Mouse (Mus musculus): Measurements from ENCODE around the gene Spryd4.
"Not testable (repeated sequence)": the region's sequence is repeated elsewhere in the genome, so short reads cannot be mapped to it uniquely, and the experiment has no call there.

Spryd4 gene

DNA sequence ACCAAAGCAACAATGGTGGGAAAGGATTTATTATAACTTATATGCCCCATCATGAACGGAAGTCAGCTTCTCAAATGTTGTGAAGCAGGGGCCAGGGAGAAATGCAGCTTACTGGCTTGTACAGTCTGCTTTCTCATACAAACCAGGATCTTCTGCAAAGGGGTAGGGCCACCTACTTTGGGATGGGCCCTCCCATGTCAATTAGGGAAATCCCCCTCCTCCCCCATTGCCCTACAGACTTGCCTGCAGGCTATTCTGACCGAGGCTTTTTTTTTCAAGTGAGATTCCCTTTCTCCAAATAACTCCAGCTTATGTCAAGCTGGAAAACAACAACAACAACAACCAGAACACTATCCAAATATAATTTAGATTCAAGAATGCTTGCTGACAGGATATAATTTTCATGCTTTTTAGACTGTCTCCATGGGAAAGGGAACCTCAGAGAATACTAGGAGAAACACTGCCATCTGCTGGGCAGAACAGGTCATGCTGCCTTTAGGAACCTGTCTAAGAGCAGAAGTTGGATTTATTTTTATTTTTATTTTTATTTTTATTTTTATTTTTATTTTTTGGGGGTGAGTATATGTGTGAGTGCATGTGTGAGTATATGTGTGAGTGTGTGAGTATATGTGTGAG lies 23.2 kb downstream of the Spryd4 start:
- DNase-seq (ENCODE audit: extremely low read depth, insufficient read length, low spot score) = no peak

DNA sequence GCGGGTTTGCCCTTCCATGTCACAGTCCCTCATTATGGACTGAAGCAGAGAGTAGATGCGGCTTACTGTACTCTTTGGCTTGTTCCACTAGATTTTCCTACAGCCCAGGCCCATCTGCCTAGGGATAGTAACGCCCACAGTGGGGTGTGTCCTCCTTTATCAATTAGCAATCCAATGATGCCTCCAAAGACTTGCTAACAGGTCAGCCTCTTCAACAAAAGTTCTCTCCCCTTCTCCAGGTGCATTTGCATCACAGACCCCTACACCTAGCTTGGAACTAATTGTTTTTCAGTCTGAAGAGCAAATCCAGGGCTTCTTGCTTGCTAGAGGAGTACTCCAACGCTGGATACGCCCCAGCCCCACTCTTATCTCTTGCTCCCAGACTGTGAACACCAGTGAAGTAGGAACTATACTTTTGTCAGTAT lies 24.4 kb downstream of the Spryd4 start:
- no peak for DNase-seq (ENCODE audit: extremely low read depth, insufficient read length, low spot score)

DNA sequence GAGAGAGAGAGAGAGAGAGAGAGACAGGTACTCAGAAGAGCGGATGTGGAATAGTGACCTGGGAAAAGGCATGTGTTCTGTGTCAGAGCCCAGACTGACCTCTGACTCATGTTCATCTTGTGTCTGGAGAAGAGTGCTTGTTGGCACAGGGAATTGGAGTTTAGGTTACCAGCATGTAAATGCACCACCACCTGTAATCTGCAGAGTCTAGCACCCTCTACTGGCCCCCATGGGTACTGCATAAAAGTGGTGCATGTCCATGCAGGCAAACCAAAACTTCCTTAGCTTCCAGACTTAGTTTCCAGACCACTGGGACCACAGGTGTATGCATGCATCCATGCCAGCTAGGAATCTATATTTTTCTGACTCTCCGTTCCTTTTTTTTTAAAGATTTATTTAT lies 25.6 kb downstream of the Spryd4 start:
- DNase-seq (ENCODE audit: extremely low read depth, insufficient read length, low spot score) = peak; percentile 82

DNA sequence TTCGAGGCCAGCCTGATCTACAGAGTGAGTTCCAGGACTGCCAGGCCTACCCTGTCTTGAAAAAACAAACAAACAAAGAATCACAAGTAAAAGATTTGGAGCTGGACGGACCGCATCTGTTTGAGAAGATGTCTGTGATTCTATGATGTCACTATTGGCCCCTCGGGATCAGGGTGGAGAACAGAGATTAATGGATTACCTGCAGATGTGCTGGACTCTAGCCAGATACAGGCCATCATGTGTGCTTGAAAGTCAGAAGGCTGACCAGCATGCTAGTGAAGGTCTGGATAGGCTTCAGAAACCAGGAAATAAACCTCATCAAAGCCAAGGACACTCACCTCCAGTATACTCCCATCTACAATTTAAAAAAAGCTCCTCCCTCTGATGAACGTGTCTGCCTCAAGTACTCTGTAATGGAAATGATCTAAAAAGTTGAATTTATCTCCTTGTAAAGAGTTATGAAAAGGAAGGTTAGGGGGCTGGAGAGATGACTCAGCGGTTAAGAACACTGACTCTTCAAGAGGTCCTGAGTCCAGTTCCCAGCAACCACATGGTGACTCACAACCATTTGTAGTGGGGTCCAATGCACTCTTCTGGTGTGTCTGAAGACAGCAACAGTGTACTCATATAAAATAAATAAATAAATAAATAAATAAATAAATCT lies 26.2 kb downstream of the Spryd4 start:
- DNase-seq (ENCODE audit: extremely low read depth, insufficient read length, low spot score) = peak; percentile 72

DNA sequence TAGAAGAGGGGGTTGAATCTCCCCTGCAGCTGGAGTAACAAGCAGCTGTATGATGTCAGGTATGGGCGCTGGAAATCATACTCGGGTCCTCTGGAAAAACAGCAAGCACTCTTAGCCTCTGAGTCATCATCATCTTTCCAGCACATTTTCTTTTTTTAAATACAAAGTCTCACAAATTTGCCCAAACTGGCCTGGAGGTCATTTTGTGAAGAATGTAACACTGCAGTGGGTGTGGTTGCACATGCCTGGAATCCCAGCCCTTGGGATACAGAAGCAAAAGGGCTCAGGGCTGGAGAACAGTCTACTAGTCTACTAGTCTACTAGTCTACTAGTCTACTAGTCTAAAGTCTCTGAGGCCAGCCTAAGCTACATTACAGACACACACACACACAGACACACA lies 27.3 kb downstream of the Spryd4 start:
- DNase-seq (ENCODE audit: extremely low read depth, insufficient read length, low spot score) = peak; percentile 39

GRCm38 (mm10) chr10:128179989-128180388 lies 31.6 kb downstream of the Spryd4 start, which contains the start of gene Rbms2:
Gene Rbms2, minus strand, starts transcription at chr10:128180297.
- DNase-seq (ENCODE audit: extremely low read depth, insufficient read length, low spot score) = no peak

DNA sequence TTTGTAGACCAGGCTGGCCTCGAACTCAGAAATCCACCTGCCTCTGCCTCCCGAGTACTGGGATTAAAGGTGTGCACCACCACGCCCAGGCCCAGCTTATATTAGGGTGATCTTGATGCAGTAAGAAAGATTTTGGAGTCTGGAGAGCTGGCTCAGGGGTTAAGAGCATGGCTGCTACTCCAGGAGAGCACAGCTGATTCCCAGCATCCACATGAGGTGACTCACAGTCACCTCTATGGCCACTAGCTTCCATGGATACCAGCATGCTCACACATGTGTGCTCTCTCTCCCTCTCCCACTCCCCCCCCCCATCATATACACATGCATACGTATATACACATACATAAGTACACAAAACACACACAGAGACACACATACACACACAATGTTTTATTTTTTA lies 34.3 kb downstream of the Spryd4 start:
- DNase-seq (ENCODE audit: extremely low read depth, insufficient read length, low spot score) = no peak

GRCm38 (mm10) chr10:128175996-128176755 lies 35.4 kb downstream of the Spryd4 start:
- peak; percentile 83 for DNase-seq (ENCODE audit: extremely low read depth, insufficient read length, low spot score)

GRCm38 (mm10) chr10:128175302-128175701 lies 36.3 kb downstream of the Spryd4 start:
- no peak for DNase-seq (ENCODE audit: extremely low read depth, insufficient read length, low spot score)

GRCm38 (mm10) chr10:128171348-128171747 lies 40.3 kb downstream of the Spryd4 start:
- DNase-seq (ENCODE audit: extremely low read depth, insufficient read length, low spot score) = not testable (repeated sequence)

- DNase-seq (ENCODE audit: extremely low read depth, insufficient read length, low spot score) = peak; percentile 23
Observed at GRCm38 (mm10) chr10:128167091-128167490, 44.5 kb downstream of the Spryd4 start.

GRCm38 (mm10) chr10:128165726-128166125 lies 45.9 kb downstream of the Spryd4 start:
- DNase-seq (ENCODE audit: extremely low read depth, insufficient read length, low spot score) = not testable (repeated sequence)

All from 3134 (cell line).